Mouse (Mus musculus) myocyte (in vitro differentiated cells): ENCODE measurements around the gene Ttbk1. TPM values are rescaled to one million over a fixed set of nuclear protein-coding genes. Genes with fewer than 3 reads are reported as not detected.

Experiments
- H3K27me3 ChIP-seq: one replicate; pipeline ENCODE4 v1.6.1; 2011; ENCODE audit not compliant: control insufficient read depth, insufficient read depth, insufficient read length
- H3K36me3 ChIP-seq: one replicate; pipeline ENCODE4 v1.6.1; 2011; ENCODE audit not compliant: control insufficient read depth, insufficient read depth
- H3K4me2 ChIP-seq: one replicate; pipeline ENCODE4 v1.6.1; 2011; ENCODE audit warnings: low read depth, control low read depth
- H3K4me3 ChIP-seq: one replicate; pipeline ENCODE4 v1.5.1; 2011; ENCODE audit warnings: mild to moderate bottlenecking, control low read depth, moderate library complexity
- H3K79me2 ChIP-seq: one replicate; pipeline ENCODE4 v1.6.1; 2011; ENCODE audit not compliant: control insufficient read depth, insufficient read depth
- H3ac ChIP-seq: one replicate; pipeline ENCODE4 v1.6.1; 2011; ENCODE audit not compliant: control insufficient read depth, insufficient read length
- CEBPB ChIP-seq: IDR thresholded peaks from 2 replicates; pipeline ENCODE4 v1.6.1; 2011; ENCODE audit warnings: mild to moderate bottlenecking, moderate library complexity; ENCODE audit not compliant: poor library complexity, insufficient read depth, severe bottlenecking
- E2F4 ChIP-seq: IDR thresholded peaks from one replicate; pipeline ENCODE4 v1.6.1; 2011; ENCODE audit warnings: mild to moderate bottlenecking, control low read depth, moderate library complexity; ENCODE audit not compliant: insufficient read depth
- MAX ChIP-seq: IDR thresholded peaks from one replicate; pipeline ENCODE4 v1.6.1; 2011; ENCODE audit warnings: low read depth, mild to moderate bottlenecking, control low read depth
- MYOG ChIP-seq, 3 experiments: IDR thresholded peaks; one replicate each; pipeline ENCODE4 v1.6.1; 2011; ENCODE audit warnings: control low read depth in 2 of 3, low read depth in 2 of 3, mild to moderate bottlenecking in 2 of 3; ENCODE audit not compliant: insufficient read length in 2 of 3, control insufficient read depth in 1 of 3, insufficient read depth in 1 of 3
- POLR2A ChIP-seq: IDR thresholded peaks from one replicate; pipeline ENCODE4 v1.6.1; 2011; ENCODE audit warnings: low read depth, mild to moderate bottlenecking, control low read depth, moderate library complexity; ENCODE audit not compliant: insufficient read length
- REST ChIP-seq: IDR thresholded peaks from one replicate; pipeline ENCODE4 v1.6.1; 2011; ENCODE audit warnings: mild to moderate bottlenecking, control low read depth, moderate library complexity; ENCODE audit not compliant: insufficient read depth, insufficient read length
- SRF ChIP-seq: IDR thresholded peaks from one replicate; pipeline ENCODE4 v1.6.1; 2011; ENCODE audit warnings: low read depth; ENCODE audit not compliant: control insufficient read depth, insufficient read length
- TCF3 ChIP-seq: IDR thresholded peaks from one replicate; pipeline ENCODE4 v1.6.1; 2011; ENCODE audit warnings: low read depth, control low read depth; ENCODE audit not compliant: insufficient read length
- USF1 ChIP-seq: IDR thresholded peaks from one replicate; pipeline ENCODE4 v1.6.1; 2011; ENCODE audit warnings: low read depth, mild to moderate bottlenecking, control low read depth, moderate library complexity
- polyA plus RNA-seq: library from polyadenylated mRNA; unstranded; fragments of >200 nt; fragmentation: generic; extraction: Trizol; gene quantifications from one replicate; pipeline ENCODE4 v1.2.1, GENCODE M21; 2012; ENCODE audit warnings: missing spikeins

Gene Ttbk1
- polyA plus RNA-seq, 1 experiment, result not detected

- Histone ChIP-seq H3K4me2 (no peak overlapping the region), H3K27me3 (no peaks in the 10 kb centered on the region), H3K4me3 (no peak overlapping the region), H3ac (no peak overlapping the region), H3K79me2 (no peaks in the 10 kb centered on the region), H3K36me3 (peaks cover 20% of the 10 kb centered on the region)
- TF ChIP-seq E2F4 (no peak), MAX (no peak), MYOG (IDR thresholded peaks at IDR 0.05; ENCODE audit: control insufficient read depth in 1 of 3, insufficient read depth in 1 of 3, insufficient read length in 2 of 3, low read depth in 2 of 3) (no peak), REST (no peak), CEBPB (no peak), POLR2A (no peak), USF1 (no peak), SRF (no peak), TCF3 (no peak)
These were observed 94.5 kb downstream of the Ttbk1 start for GRCm38 (mm10) chr17:46393012-46393411.

Other genes starting within 250 kb of the Ttbk1 start
- gene Polr1c, start 239.6 kb downstream of the Ttbk1 start, polyA plus RNA-seq, result 105 TPM
- 112 TPM for gene Yipf3, start 239.6 kb downstream of the Ttbk1 start, polyA plus RNA-seq
- 2.0 TPM for gene Lrrc73, start 234.1 kb downstream of the Ttbk1 start, polyA plus RNA-seq
- gene Tjap1, start 204.6 kb downstream of the Ttbk1 start, polyA plus RNA-seq, result 50.9 TPM
- gene Dlk2, start 190.3 kb downstream of the Ttbk1 start, polyA plus RNA-seq, result 1.8 TPM
- gene Abcc10, start 159.3 kb downstream of the Ttbk1 start, polyA plus RNA-seq, result 4.6 TPM
- 4.2 TPM for gene Zfp318, start 103.9 kb downstream of the Ttbk1 start, polyA plus RNA-seq
- not detected for gene Crip3, start 58.7 kb downstream of the Ttbk1 start, polyA plus RNA-seq
- not detected for gene Slc22a7, start 49.2 kb downstream of the Ttbk1 start, polyA plus RNA-seq
- gene Dnph1, start 9.0 kb upstream of the Ttbk1 start, polyA plus RNA-seq, result 22.6 TPM
- 0.43 TPM for gene Cul9, start 58.7 kb upstream of the Ttbk1 start, polyA plus RNA-seq
- 51.1 TPM for gene Srf, start 68.5 kb upstream of the Ttbk1 start, polyA plus RNA-seq
- gene Ptk7, start 141.8 kb upstream of the Ttbk1 start, polyA plus RNA-seq, result 15.6 TPM
- gene Klc4, start 158.3 kb upstream of the Ttbk1 start, polyA plus RNA-seq, result 19.2 TPM
- 248 TPM for gene Mrpl2, start 158.6 kb upstream of the Ttbk1 start, polyA plus RNA-seq
- 44.4 TPM for gene Cul7, start 162.7 kb upstream of the Ttbk1 start, polyA plus RNA-seq
- gene Rrp36, start 186.7 kb upstream of the Ttbk1 start, polyA plus RNA-seq, result 45.8 TPM
- gene Mea1, start 191.1 kb upstream of the Ttbk1 start, polyA plus RNA-seq, result 145 TPM
- gene Klhdc3, start 193.2 kb upstream of the Ttbk1 start, polyA plus RNA-seq, result 128 TPM
- gene Ppp2r5d, start 217.4 kb upstream of the Ttbk1 start, polyA plus RNA-seq, result 79.6 TPM
- gene Pex6, start 223.8 kb upstream of the Ttbk1 start, polyA plus RNA-seq, result 29.6 TPM
- 0.11 TPM for gene Gnmt, start 241.5 kb upstream of the Ttbk1 start, polyA plus RNA-seq